Mouse (Mus musculus) hindbrain, embryonic 15.5 days (tissue): ENCODE data around the gene Muc5ac. TPM values are rescaled to one million over a fixed set of nuclear protein-coding genes. Genes with fewer than 3 reads are reported as not detected.
"Not testable (repeated sequence)": the region's sequence is repeated elsewhere in the genome, so short reads cannot be mapped to it uniquely, and the experiment has no call there.

Experiments used
- ATAC-seq: fragments of 200-750 bp; cut with Nextera tagmentation; 2 replicates; pipeline ENCODE4 v1.8.0; 2017; ENCODE audit warnings: low read depth, moderate number of reproducible peaks, moderate TSS enrichment; ENCODE audit not compliant: low FRiP score
- H3K27ac ChIP-seq: fragments of 300-500 bp; sonication (generic); replicated peaks from 2 replicates; pipeline ENCODE4 v1.5.1; 2015; ENCODE audit warnings: mild to moderate bottlenecking, inconsistent platforms
- H3K27me3 ChIP-seq: fragments of 300-500 bp; sonication (generic); 2 replicates; pipeline ENCODE4 v1.6.1; 2015; ENCODE audit warnings: control low read depth, inconsistent platforms
- H3K36me3 ChIP-seq: fragments of 300-500 bp; sonication (generic); 2 replicates; pipeline ENCODE4 v1.6.1; 2015; ENCODE audit warnings: control low read depth, inconsistent platforms
- H3K4me1 ChIP-seq: fragments of 300-500 bp; sonication (generic); replicated peaks from 2 replicates; pipeline ENCODE4 v1.6.1; 2015; ENCODE audit warnings: control low read depth, inconsistent platforms
- H3K4me2 ChIP-seq: fragments of 300-500 bp; sonication (generic); 2 replicates; pipeline ENCODE4 v1.6.1; 2015; ENCODE audit warnings: moderate library complexity, mild to moderate bottlenecking, inconsistent platforms
- H3K4me3 ChIP-seq: fragments of 300-500 bp; sonication (generic); 2 replicates; pipeline ENCODE4 v1.5.1; 2015; ENCODE audit warnings: mild to moderate bottlenecking, inconsistent platforms
- H3K9ac ChIP-seq: fragments of 300-500 bp; sonication (generic); 2 replicates; pipeline ENCODE4 v1.6.1; 2015; ENCODE audit warnings: inconsistent platforms
- H3K9me3 ChIP-seq: fragments of 300-500 bp; sonication (generic); 2 replicates; pipeline ENCODE4 v1.6.1; 2016; ENCODE audit warnings: control low read depth, inconsistent platforms
- WGBS: fragments of 180-500 bp; shearing (Covaris S2); methylation state at CpG from one replicate; pipeline ENCODE4 v1.1.7; 2015; 5-methylcytosine and 5-hydroxymethylcytosine counted together
- polyA plus RNA-seq: library from polyadenylated mRNA; unstranded; fragments of >200 nt; fragmentation: Nextera tagmentation; extraction: Ambion mirVana; gene quantifications from 2 replicates; pipeline ENCODE4 v1.2.1, GENCODE M21; 2015

The Muc5ac gene
- polyA plus RNA-seq, 1 experiment from 2014 or later = not detected

DNA sequence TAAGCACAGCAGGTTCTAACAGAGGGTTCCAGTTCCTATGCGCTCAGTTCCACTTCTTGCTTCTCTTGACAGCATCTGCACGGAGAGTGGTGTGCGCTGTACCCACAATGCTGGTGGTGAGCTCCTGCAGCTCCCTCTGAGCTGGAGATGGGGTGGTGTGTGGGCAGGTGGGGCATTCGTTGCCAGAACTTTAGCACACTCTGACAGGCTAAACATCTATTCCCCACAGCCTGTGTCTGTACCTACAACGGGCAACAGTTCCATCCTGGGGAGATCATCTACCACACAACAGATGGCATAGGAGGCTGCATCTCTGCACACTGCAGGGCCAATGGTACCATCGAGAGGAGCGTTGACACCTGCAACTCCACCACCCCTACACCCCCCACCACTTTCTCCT, 16.6 kb downstream of the Muc5ac start:
- Histone ChIP-seq H3K4me1 (no peaks in the 10 kb centered on the region), H3K9me3 (no peaks in the 10 kb centered on the region), H3K27me3 (no peaks in the 10 kb centered on the region), H3K9ac (no peak overlapping the region), H3K36me3 (no peaks in the 10 kb centered on the region), H3K4me2 (no peak overlapping the region), H3K4me3 (no peak overlapping the region), H3K27ac (no peak overlapping the region)
- WGBS = 89% methylated on average over 7 of the region's 7 CpGs
- ATAC-seq = no peak

DNA sequence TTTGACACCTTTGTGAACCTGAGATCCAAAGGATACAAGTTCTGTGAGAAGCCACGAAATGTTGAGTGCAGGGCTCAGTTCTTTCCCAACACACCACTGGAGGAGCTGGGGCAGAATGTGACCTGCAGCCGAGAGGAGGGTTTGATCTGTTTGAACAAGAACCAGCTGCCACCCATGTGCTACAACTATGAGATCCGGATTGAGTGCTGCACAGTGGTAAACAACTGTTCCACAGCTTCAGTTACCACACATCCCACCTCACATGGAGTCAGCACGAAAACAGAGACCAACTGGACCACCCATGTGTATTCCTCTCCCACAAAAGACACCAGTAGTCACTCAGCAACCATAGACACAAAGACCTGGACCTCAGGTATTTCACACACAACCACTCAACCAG, 19.1 kb downstream of the Muc5ac start:
- WGBS = no CpG with 5 or more reads among the region's 4 CpGs

DNA sequence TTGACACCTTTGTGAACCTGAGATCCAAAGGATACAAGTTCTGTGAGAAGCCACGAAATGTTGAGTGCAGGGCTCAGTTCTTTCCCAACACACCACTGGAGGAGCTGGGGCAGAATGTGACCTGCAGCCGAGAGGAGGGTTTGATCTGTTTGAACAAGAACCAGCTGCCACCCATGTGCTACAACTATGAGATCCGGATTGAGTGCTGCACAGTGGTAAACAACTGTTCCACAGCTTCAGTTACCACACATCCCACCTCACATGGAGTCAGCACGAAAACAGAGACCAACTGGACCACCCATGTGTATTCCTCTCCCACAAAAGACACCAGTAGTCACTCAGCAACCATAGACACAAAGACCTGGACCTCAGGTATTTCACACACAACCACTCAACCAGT, 21.2 kb downstream of the Muc5ac start:
- not testable (repeated sequence) for H3K4me3 ChIP-seq, H3K9ac ChIP-seq, H3K36me3 ChIP-seq, H3K27ac ChIP-seq, ATAC-seq, H3K4me2 ChIP-seq, H3K9me3 ChIP-seq, H3K27me3 ChIP-seq, H3K4me1 ChIP-seq
- WGBS = no CpG with 5 or more reads among the region's 4 CpGs

More for the DNA sequence above, 19.1 kb downstream of the Muc5ac start:
- not testable (repeated sequence) for H3K9me3 ChIP-seq, H3K9ac ChIP-seq, ATAC-seq, H3K27me3 ChIP-seq, H3K4me2 ChIP-seq, H3K4me1 ChIP-seq, H3K27ac ChIP-seq, H3K36me3 ChIP-seq, H3K4me3 ChIP-seq

DNA sequence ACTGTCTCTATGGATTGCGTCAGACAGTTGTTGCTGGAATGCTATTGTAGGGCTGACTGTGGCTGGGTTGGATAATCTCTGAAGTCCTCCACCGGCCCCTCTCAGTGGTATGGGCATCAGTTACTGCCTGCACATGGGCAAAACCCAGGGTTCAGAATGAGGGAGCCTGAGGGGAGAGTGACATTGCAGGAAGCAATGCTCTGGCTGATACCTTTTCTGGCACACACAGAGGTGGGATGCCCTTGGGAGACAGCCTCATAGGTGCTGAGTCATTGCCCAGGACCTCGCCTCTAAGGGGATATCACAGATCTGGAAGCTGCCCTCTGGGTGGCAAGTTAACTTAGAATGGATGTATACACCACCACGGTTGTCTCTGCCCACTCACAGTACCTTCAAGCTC, 24.5 kb downstream of the Muc5ac start:
- Histone ChIP-seq H3K9ac (no peak overlapping the region), H3K27ac (no peak overlapping the region), H3K4me3 (no peak overlapping the region), H3K9me3 (no peaks in the 10 kb centered on the region), H3K27me3 (no peaks in the 10 kb centered on the region), H3K36me3 (no peaks in the 10 kb centered on the region), H3K4me2 (no peak overlapping the region), H3K4me1 (peaks cover 7% of the 10 kb centered on the region)
- WGBS = 90% methylated on average over 4 of the region's 4 CpGs
- ATAC-seq = no peak

DNA sequence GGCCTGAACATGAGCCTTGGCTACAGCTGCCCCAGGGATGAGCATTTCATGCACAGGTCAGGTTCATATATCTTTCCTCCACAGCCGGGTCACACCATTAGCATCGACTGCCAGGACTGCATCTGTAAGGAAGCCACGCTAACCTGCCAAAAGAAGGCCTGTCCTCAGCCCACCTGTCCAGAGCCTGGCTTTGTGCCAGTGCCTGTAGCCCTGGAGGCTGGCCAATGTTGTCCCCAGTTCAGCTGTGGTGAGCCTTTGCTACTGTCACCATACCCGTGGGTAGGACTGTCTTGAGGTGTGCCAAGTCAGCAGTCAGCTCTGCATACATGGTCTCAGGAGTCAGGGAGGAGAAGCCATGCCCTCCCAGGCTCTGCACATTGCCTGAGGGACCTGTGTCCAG, 26.6 kb downstream of the Muc5ac start:
- Histone ChIP-seq H3K9ac (no peak overlapping the region), H3K27ac (no peak overlapping the region), H3K4me2 (no peak overlapping the region), H3K36me3 (no peaks in the 10 kb centered on the region), H3K9me3 (no peaks in the 10 kb centered on the region), H3K4me3 (no peak overlapping the region), H3K4me1 (peaks cover 7% of the 10 kb centered on the region), H3K27me3 (no peaks in the 10 kb centered on the region)
- ATAC-seq = no peak
- 73% methylated on average over 4 of the region's 4 CpGs for WGBS

DNA sequence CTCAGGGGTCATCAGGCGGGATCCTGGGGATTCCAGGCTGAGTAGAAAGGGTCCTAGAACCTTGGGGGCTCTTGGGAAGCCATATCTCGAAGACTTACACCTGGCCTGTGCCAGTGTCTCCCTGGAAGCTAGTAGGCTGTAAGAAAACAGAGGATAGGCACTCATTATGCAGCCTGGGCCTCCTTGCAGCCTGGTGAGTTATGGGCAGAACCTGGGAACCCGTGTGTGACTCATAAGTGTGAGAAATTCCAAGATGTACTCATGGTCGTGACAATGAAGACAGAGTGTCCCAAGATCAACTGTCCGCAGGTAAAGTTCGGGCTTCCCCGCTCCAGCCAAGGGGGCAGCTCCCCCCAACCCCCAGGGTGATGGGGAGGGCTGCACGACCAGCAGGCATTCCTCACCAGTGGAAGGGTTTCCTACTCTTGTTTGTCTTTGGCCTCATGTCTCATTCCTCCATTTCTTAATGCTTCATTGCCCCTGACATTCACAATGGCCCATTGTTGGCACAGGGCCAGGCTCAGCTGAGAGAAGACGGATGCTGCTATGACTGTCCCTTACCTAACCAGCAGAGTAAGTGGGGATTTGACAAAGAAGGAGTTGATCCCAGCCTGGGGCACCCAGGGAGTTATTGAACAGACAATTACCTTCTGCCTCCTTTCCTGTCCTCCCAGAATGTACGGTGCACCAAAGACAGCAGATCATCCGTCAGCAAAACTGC, 28.7 kb downstream of the Muc5ac start:
- Histone ChIP-seq H3K36me3 (no peaks in the 10 kb centered on the region), H3K4me3 (no peak overlapping the region), H3K4me2 (no peak overlapping the region), H3K9ac (no peak overlapping the region), H3K27ac (no peak overlapping the region), H3K4me1 (peaks cover 8% of the 10 kb centered on the region), H3K9me3 (no peaks in the 10 kb centered on the region), H3K27me3 (no peaks in the 10 kb centered on the region)
- WGBS = 41% methylated on average over 11 of the region's 11 CpGs
- ATAC-seq = no peak

DNA sequence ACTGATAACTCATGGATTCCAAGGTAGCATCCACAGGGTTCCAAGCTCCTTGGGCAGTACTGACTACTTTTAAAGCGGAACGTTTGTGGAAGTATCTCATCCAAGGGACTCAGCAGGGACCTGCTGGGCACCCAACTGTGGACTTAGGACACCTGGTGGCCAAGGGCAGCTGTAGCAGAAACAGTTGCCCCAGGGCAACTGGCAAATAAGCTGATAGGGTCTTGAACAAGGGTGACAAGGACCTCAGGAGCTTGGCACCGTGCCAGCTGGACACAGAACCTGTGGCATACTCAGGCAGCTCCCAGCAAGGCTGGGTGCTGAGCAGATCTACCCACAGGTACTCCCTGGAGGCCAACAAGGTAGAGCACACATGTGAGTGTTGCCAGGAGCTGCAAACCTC, 29.5 kb downstream of the Muc5ac start:
- H3K36me3 ChIP-seq = no peaks in the 10 kb centered on the region
- H3K4me1 ChIP-seq = peaks cover 13% of the 10 kb centered on the region
- H3K9me3 ChIP-seq = no peaks in the 10 kb centered on the region
- H3K27ac ChIP-seq = no peak overlapping the region
- H3K4me2 ChIP-seq = no peak overlapping the region
- H3K27me3 ChIP-seq = no peaks in the 10 kb centered on the region
- no peak overlapping the region for H3K9ac ChIP-seq
- 69% methylated on average over 3 of the region's 3 CpGs for WGBS
- no peak overlapping the region for H3K4me3 ChIP-seq
- no peak for ATAC-seq

DNA sequence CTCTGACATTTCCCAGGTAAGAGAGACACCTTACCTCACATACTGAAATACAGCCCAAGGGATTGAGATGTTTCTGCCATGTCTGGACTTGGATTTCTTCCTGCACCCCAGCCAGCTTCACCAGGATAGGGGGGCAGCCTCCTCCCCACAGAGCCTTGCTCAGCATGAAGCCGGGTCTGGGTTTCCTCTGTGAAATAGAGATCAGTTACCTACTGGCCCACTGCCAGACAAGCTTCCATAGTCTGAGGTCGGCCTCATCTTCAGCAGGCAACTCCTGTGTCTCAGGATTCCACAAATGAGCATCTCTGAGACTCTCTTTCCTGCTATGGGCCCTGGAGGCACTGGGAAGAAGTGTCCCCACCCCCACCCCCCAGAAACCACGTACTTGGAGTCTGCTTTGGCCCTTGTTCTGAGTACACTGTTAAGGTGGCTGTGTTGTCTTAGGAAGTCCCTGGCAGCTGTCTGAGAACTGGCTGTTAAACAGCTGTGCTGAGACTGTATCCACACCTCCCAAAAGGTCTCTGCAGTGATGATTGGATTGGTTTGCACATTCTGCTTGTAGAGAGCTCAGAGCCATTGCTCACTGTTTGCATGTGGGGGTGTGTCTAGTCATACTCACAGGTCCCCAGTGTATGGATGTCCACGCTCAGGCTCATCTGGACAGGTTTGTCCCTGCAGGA, 34.0 kb downstream of the Muc5ac start:
- Histone ChIP-seq H3K9ac (no peak overlapping the region), H3K36me3 (no peaks in the 10 kb centered on the region), H3K27ac (no peak overlapping the region), H3K4me2 (no peak overlapping the region), H3K4me3 (no peak overlapping the region), H3K4me1 (peaks cover 10% of the 10 kb centered on the region), H3K9me3 (no peaks in the 10 kb centered on the region), H3K27me3 (no peaks in the 10 kb centered on the region)
- 53% methylated on average over 4 of the region's 4 CpGs for WGBS
- ATAC-seq = no peak

DNA sequence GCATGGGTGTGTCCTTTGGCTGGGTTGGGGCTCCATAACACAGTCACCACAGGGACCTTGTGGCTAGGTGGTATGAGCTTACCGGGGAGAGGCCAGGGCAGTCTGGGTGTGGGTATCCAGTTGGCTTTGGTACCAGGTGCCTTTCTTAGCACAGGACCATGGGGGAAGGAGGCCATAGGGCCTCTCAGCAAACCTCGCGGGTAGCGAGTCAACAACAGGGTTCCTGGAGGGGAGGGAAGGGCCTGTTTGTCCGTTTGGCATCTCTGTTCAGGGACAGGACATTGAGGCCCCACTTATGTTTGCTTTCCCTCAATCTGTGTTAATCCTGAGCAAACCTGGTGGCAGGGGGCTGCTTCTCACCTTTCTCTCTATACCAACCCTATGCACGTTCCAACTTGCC, 34.9 kb downstream of the Muc5ac start:
- no peak overlapping the region for H3K4me3 ChIP-seq
- H3K4me2 ChIP-seq = no peak overlapping the region
- no peaks in the 10 kb centered on the region for H3K9me3 ChIP-seq
- H3K27me3 ChIP-seq = no peaks in the 10 kb centered on the region
- H3K27ac ChIP-seq = no peak overlapping the region
- no peak overlapping the region for H3K9ac ChIP-seq
- H3K36me3 ChIP-seq = no peaks in the 10 kb centered on the region
- peaks cover 7% of the 10 kb centered on the region; the same call in 1 of the 2 replicates for H3K4me1 ChIP-seq
- no peak for ATAC-seq
- 80% methylated on average over 6 of the region's 6 CpGs for WGBS

DNA sequence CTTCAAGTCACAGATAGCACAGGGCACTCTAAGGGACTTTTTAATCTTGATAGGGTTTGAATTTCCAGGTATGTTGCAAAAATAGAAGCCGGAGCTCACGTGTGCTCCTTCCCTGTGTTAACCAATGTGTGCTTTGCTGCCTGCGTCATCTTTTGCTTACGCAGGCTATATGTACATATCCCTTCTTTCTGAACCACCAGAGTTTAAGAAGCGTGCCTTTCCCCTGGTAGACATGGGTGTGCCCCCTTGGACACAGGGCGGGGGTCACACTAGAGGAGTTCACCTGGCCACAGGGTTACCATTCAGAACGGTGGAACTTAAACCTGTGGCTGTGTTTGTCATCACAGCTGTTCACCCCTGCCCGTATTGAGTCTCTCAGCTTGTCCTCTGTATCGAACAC, 35.6 kb downstream of the Muc5ac start:
- no peak overlapping the region for H3K9ac ChIP-seq
- 90% methylated on average over 9 of the region's 9 CpGs for WGBS
- H3K9me3 ChIP-seq = no peaks in the 10 kb centered on the region
- no peak overlapping the region for H3K4me3 ChIP-seq
- peaks cover 7% of the 10 kb centered on the region; the same call in 1 of the 2 replicates for H3K4me1 ChIP-seq
- no peaks in the 10 kb centered on the region for H3K27me3 ChIP-seq
- no peaks in the 10 kb centered on the region for H3K36me3 ChIP-seq
- no peak overlapping the region for H3K27ac ChIP-seq
- no peak for ATAC-seq
- no peak overlapping the region for H3K4me2 ChIP-seq

DNA sequence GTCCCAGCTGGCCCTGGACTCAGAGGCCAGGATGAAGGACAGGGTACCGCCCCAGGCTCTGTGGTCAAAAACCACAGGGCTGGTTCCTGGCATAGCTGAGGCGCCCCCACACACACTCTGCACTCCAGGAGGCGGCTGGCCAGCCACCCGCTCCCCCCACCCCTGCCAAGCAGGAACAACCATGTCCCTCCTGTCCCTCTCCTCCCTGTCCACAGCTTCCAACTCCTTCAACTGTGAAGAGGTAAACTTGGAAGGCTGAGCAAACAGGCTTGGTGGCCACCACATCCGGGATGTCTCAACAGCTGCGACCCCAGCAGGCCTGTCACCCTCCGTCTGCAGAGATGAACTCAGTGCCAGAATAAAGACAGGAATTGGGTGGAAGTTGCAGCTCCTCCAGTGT, 47.2 kb downstream of the Muc5ac start:
- Histone ChIP-seq H3K27me3 (no peaks in the 10 kb centered on the region), H3K4me1 (no peaks in the 10 kb centered on the region), H3K36me3 (no peaks in the 10 kb centered on the region), H3K4me3 (no peak overlapping the region), H3K9me3 (no peaks in the 10 kb centered on the region), H3K4me2 (no peak overlapping the region), H3K9ac (no peak overlapping the region), H3K27ac (no peak overlapping the region)
- 81% methylated on average over 7 of the region's 7 CpGs for WGBS
- no peak for ATAC-seq

DNA sequence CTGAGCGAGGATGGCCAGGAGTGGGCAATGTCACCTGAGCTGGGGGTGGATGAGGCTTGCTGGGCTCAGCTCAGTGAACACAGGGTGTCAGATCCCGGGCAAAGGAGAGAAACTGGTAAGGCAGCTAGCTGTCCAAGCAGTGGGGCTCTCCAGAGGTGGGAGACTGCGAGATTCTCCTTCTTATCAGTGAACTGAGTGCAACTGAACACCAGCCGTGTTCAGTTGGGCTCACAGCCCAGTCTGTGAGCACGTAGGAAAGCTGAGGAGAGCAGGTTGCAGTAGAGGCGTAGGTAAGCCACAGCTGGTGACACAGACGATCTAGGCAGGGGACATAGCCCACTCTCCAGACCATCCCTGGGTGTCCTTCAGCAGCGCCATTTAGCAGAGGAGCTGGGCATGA, 47.7 kb downstream of the Muc5ac start:
- Histone ChIP-seq H3K9me3 (no peaks in the 10 kb centered on the region), H3K4me1 (no peaks in the 10 kb centered on the region), H3K4me2 (no peak overlapping the region), H3K27me3 (no peaks in the 10 kb centered on the region), H3K4me3 (no peak overlapping the region), H3K27ac (no peak overlapping the region), H3K9ac (no peak overlapping the region), H3K36me3 (no peaks in the 10 kb centered on the region)
- 80% methylated on average over 8 of the region's 8 CpGs for WGBS
- ATAC-seq = no peak

DNA sequence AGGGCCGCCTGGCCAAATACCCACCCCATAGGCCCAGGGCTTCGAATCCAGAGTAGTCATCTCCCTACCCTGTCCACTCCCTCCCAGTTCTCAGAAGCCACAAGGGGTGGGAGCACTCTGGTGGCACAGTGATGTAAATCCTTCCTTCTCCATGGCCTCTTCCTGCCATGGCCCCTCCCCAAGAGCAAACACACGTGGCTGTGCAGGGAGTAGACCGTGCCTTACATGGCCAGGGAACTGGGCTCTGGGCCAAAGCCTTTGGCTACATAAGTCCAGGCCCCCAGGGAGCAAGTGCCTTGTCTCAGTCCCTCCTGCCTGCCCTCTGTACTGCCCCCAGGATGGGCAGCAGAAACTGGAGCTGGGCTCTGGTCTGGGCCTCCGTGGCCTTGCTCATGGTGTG, 50.0 kb downstream of the Muc5ac start, which contains the start of gene Muc5b:
Gene Muc5b, plus strand, starts transcription at position 292 of the 400 bp plus-strand sequence.
- Histone ChIP-seq H3K9me3 (no peaks in the 10 kb centered on the region), H3K27ac (no peak within 1 kb of the TSS), H3K27me3 (no peaks in the 10 kb centered on the region), H3K9ac (no peak within 1 kb of the TSS), H3K4me3 (no peak within 1 kb of the TSS), H3K36me3 (no peaks in the 10 kb centered on the region), H3K4me1 (no peaks in the 10 kb centered on the region), H3K4me2 (no peak within 1 kb of the TSS)
- WGBS = 71% methylated on average over 5 of the region's 5 CpGs
- no peak for ATAC-seq
